Mouse (Mus musculus) CH12F3 (cell line): ENCODE measurements at regions not wholly inside any gene's neighbourhood (a gene's known extent, or its start where the extent isn't known, plus 50 kb on each side); places are given as distances from the start of the nearest gene placed in this dataset.
"Not testable (repeated sequence)": the region's sequence is repeated elsewhere in the genome, so short reads cannot be mapped to it uniquely, and the experiment has no call there.

Experiments
- in situ Hi-C: fragments of 300-500 bp; cut with MboI; formaldehyde crosslinking; loops from 2 replicates; pipeline ENCODE4 v1.14.3; 2020; ENCODE audit warnings: low sequenced_read_pairs

DNA sequence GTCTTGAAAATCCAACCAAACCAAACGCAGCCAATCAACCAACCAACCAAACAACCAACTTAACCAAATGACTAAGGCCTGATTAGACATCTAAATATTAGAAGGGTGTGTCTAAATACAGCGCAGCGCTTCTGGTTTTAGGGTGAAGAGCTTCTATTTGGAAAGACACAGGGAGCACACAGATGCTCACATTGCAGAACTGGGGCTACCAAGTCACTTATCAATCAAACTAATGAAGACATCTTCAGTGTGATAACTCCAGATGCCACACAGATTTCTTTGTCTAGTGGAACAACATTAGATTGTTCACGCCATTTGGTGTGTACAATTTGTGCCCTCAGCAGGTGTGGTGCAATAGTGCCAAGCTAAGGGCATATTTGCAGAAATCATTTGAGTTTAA is 76.6 kb upstream of the Cwc22 start:
- in situ Hi-C loops: no loop called here

DNA sequence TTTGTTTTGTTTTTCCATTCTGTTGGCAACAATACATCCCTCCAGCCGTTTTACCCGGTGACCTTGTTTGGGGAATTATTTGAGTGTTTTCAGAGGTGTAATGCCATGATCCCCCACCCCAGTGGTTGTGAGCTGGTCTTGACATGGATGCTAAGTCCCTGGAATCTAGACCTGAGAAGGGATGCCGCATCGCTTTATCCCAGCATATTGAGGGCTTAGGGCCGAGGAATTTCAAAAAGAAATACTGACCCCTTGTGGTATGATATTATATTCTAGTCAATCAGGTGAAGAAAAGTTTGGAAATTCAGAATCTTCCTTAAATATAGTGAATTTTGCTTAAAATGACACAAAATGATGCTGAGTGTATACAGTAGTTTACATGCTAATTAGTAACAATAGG is 75.7 kb upstream of the Cwc22 start:
- in situ Hi-C loops: no loop called here

DNA sequence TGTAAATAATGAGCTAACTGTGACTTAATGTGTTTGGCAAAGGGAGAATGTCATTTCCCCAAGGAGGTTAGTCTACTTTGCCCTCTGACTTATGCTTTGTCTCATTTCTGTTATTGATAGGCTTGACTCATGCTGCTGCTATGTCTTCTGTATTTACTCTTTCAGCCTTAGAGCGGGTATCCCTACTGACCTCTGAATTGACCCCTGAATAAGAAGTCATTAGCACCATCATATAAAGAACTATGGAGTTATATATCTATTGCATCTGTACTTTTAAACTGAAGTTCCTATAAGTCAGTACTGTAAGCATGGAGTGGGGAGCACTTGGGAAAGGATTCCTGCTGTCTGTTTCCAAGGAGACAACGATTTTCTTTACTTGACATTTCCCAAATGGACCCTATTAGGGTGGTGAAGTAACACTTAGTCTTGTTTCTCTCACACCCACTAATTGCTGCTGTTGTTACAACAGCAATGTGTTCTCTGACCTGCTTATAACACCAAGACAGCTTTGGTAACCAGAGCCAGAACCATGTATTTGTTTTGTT is 75.3 kb upstream of the Cwc22 start:
- in situ Hi-C loops: no loop called here

DNA sequence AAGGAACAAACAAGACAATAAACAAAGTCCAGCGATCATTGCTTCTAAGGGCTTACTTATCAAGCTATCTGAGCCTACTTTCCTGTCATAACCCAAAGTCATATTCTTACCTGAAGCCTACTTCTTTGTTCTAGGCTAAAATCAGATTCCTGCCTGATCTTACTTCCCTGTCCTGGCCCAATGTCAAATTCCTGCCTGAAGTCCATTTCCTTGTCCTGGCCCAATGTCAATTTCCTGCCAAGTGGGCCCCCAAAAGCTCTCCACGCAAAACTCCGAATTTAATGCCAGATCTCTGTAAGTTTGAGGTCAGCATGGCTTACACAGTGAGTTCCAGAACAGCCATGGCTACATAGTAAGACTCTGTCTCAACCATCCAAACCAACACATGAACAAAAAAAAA is 74.3 kb upstream of the Cwc22 start:
- in situ Hi-C loops: no loop called here

DNA sequence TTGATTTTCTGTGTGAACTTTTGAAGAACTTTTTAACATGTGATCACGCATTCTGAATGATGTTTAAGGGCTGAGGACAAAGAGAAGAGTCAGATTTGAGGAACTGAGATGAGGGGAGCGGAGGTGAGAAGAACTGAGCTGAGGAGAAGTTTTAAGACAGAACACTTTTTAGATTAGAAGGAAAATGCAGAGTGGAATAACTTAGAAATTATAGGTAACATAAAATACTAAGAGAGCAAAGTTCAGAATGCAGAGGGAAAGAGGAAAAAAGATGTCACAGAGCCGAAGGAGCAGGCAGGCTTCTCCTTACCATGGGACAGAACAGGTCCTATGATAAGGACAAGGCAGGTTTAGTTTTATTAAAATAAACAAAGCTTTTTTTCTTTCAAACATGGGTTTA is 73.7 kb upstream of the Cwc22 start:
- in situ Hi-C loops: no loop called here

DNA sequence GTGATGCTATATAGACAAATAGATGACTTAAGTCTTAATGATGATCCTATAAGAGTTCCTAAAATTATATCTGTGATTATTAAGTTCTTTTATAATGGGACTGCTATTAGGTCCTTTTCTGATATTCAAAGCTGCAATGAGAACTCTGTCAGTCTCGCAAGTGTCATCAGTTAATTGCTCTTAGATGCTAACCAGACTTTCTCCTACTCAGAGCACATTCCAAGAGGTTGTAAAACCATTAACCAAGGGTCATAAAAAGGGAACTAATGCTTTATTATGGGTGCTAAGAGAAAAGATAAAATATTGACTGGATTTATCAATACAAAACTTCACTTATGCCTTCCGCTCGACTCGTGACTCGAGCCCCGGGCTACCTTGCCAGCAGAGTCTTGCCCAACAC is 66.3 kb upstream of the Cwc22 start:
- in situ Hi-C loops: not testable (repeated sequence)

DNA sequence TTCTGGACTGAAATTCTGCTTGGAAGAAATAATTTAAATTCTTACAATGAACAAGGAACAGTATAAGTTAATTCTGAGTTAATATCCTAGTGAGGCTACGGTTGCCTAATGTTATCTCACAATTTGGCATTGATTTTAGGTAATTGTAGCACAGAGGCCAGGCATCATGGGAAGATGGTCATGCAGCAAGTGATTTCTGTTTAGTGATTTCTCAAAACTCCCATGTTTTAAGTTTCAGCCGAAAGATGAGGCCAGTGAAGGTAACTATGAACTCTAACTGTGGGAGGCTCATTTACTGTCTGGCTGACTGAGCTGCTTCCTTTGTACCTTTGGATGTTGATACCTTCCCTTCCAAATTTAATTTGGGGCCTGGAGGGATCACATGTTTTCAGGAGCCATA is 65.6 kb upstream of the Cwc22 start:
- in situ Hi-C loops: no loop called here

DNA sequence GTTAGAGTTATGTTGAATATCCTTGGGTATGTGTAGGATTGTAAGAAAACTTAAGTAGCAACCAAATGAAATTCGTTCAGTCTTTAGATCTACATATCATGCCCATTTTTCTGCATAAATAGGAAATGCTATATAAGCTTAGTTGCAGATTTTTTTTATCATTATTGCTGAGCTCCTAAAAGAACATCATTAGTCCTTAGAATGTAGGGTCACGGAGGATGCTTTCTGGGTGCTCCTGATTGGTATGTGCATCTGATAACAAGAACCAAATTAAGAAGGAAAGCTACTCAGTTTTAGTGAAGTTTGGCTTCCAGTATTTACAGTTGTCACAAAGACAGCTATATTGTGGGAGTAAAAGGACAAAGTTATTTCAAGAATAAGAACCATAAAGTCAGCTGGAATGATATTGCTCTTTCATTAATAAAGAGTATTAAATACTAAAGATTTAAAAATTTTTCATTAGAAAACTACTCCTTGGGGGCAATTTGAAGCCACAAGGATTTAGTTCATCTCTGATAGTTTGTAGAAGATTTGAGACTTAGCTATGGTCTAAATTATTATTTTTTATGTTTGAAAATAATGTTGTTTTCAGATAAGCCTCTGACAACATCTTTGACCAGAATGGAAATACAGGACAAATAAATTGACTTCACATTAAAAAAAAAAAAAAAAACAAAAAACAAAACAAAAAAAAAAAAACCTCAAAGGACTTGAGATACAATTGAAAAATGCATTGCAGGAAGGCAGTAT is 65.1 kb upstream of the Cwc22 start:
- in situ Hi-C loops: no loop called here

DNA sequence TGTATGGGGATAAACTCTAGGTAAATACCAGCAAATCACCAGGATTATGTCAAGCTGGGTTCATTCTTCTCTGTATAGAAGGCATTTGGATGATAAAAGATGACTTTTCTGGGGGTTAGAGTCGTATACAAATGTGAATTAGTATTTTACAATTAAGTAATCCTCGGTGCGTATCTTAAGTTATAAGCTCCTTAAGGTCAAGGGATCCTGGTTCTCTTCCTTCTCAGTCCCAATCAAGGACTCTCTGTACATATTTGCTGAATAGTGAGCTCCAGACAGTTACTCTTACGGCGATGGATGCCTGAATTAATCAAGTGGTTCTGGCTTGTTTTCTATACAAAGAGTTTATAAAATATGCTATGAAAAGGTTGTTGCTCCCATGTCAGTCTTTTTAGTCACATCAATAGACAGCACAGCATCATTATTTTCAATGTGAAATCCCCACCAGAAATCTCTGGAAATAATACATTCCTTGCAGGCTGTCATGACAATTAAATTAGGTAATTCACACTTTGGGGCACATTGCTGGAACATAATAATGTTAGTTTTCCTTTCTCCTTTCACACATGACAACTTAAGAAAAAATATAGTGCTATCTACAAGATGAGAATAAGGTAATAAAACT is 64.0 kb upstream of the Cwc22 start:
- in situ Hi-C loops: no loop called here

DNA sequence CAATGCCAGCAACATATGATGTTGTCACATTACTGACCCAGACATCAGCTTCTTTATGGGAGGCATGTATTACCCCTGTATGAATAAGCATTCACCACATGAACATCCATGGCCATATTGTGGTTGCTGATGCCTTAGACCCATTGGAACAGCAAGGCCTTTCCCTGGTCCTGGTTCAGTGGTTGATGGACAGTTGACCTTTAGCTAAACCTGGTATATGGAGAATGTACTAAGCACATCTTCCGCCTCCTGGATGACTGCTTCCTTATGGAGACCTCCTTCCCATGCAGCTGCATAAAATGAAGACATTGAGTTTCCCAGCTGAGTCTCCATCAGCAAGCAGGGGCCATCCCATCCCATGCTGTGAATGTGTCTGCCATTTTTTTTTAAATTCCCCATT is 61.9 kb upstream of the Cwc22 start:
- in situ Hi-C loops: no loop called here

DNA sequence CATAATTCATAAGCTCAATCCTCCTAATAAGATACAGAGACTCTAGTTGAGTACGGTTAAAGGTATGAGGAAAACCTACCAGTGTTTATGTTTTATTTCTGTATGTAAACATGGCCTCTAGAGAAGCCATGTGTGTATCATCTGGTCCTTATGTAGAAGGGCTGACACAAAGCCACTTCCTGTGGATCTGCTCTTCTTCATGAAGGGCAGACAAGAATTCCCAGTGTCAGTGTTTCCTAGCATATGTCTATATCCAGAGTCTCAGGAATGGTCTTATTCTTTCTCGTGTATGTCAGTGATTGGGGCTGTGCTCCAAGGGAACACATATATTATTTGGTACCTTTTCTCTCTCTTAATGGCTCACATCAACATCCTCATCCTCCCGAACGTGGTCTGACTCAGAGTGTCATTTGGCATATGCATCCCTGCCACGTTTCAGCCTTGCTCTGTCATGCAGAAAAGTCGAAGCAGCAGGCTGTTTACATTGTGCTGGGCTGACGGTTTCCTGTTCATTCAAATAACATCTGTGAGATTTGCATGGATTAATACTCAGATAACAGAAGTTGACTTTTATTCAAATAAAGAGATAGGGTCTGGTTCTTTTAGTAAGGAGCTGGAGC is 59.3 kb upstream of the Cwc22 start:
- in situ Hi-C loops: no loop called here

DNA sequence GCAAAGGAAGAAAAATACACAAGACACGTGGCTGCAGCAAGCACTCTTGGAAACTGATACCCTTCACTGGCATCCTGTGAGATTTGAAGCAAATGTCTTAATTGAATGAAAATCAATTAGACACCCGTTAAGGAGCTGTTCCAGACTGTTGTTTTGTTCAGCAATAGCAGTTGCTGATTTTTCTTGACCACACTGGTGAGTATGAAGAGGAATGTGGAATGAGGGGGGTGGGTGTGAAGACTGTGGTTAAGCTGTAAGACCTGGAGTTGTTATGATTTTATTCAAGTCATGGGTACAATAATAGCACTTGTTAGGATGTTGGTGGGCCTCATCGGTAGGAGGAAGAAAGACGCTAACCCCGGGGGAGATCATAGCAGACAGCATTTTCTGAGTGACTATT is 58.3 kb upstream of the Cwc22 start:
- in situ Hi-C loops: no loop called here
